Mouse (Mus musculus) neural tube, embryonic 11.5 days (tissue): ENCODE data around the gene Nsmce3. TPM values are rescaled to one million over a fixed set of nuclear protein-coding genes. Genes with fewer than 3 reads are reported as not detected.
A peak's percentile ranks its signal among the peaks of the same experiment; 100 is the strongest.

ENCODE experiments used
- ATAC-seq: fragments of 200-750 bp; cut with Nextera tagmentation; 2 replicates; pipeline ENCODE4 v1.8.0; 2017; ENCODE audit warnings: moderate number of reproducible peaks, mild to moderate bottlenecking, moderate TSS enrichment, moderate library complexity; ENCODE audit not compliant: insufficient read depth, low FRiP score, low TSS enrichment
- DNase-seq: peaks from one replicate; pipeline ENCODE4 v3.0.0-alpha.2; 2015; ENCODE audit warnings: low spot score
- H3K27ac ChIP-seq: fragments of 300-500 bp; sonication (generic); 2 replicates; pipeline ENCODE4 v1.5.1; 2014; ENCODE audit warnings: low read depth, mild to moderate bottlenecking, low read length
- H3K27me3 ChIP-seq: fragments of 300-500 bp; sonication (generic); 2 replicates; pipeline ENCODE4 v1.6.1; 2014; ENCODE audit warnings: mild to moderate bottlenecking, low read length, mixed read lengths; ENCODE audit not compliant: control insufficient read depth, insufficient read depth
- H3K36me3 ChIP-seq: fragments of 300-500 bp; sonication (generic); 2 replicates; pipeline ENCODE4 v1.6.1; 2014; ENCODE audit warnings: mild to moderate bottlenecking, low read length, moderate library complexity, mixed read lengths; ENCODE audit not compliant: control insufficient read depth, insufficient read depth
- H3K4me1 ChIP-seq: fragments of 300-500 bp; sonication (generic); 2 replicates; pipeline ENCODE4 v1.6.1; 2014; ENCODE audit warnings: low read length, mixed read lengths; ENCODE audit not compliant: control insufficient read depth, insufficient read depth
- H3K4me2 ChIP-seq: fragments of 300-500 bp; sonication (generic); 2 replicates; pipeline ENCODE4 v1.6.1; 2014; ENCODE audit warnings: low read depth, mild to moderate bottlenecking, moderate library complexity
- H3K4me3 ChIP-seq: fragments of 300-500 bp; sonication (generic); 2 replicates; pipeline ENCODE4 v1.5.1; 2014; ENCODE audit warnings: low read depth, low read length
- H3K9ac ChIP-seq: fragments of 300-500 bp; sonication (generic); 2 replicates; pipeline ENCODE4 v1.6.1; 2014; ENCODE audit warnings: mild to moderate bottlenecking, low read length
- H3K9me3 ChIP-seq: fragments of 300-500 bp; sonication (generic); 2 replicates; pipeline ENCODE4 v1.6.1; 2016; ENCODE audit warnings: low read length; ENCODE audit not compliant: control insufficient read depth
- WGBS: fragments of 180-500 bp; shearing (Covaris S2); extraction: QIAGEN DNeasy Blood & Tissue Kit; methylation state at CpG from one replicate; pipeline ENCODE4 v1.1.7; 2014; 5-methylcytosine and 5-hydroxymethylcytosine counted together
- polyA plus RNA-seq: library from polyadenylated mRNA; unstranded; fragments of >200 nt; fragmentation: Nextera tagmentation; extraction: Ambion mirVana; gene quantifications from 2 replicates; pipeline ENCODE4 v1.2.1, GENCODE M21; 2014

The Nsmce3 gene
- polyA plus RNA-seq, 1 experiment from 2014 or later, result 13.1 TPM

DNA sequence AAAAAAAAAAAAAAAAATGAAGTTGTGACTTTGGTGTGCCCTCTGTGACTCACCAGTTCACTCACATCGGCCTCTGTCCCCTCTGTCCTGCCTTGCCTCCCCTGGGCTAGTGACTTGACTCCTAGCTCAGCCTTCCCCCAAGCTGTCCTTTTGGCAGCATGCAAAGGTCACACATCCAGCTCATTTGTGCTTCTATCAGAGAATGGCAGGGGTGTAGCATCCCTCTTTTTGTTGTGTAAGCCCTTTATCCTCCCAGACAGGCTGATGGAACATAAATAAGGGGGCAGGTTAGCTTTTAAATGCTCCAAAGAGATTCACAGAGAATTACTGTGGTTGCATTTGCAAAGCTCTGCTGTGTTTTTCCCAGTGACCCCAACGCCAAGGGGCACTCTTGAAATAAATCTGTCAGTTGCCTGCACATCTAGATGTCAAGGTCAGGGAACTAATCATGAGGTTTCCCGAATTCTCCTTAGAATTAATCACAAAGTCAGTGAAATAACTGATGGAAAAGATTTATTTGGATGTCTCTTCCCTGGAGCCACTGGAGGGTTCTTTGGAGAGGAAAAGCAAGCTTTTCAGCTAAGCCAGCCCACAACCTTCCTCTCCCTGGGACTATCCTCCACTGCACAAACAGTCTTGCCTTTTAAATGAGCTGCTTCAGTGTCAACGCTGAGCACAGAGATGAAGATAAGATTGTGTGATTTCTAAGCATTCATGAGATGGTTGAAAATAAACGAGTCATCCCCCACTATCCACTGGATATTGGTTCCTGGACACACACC, 42.4 kb downstream of the Nsmce3 start:
- Histone ChIP-seq H3K4me2 (no peak overlapping the region), H3K27me3 (no peaks in the 10 kb centered on the region), H3K36me3 (no peaks in the 10 kb centered on the region), H3K4me1 (peaks cover 9% of the 10 kb centered on the region), H3K9ac (peak overlapping the region; percentile 8; the same call in 1 of the 2 replicates), H3K9me3 (no peaks in the 10 kb centered on the region), H3K4me3 (no peak overlapping the region), H3K27ac (peak overlapping the region; percentile 27; the same call in 1 of the 2 replicates)
- 24% methylated on average over 5 of the region's 5 CpGs for WGBS
- DNase-seq, result peak; percentile 48
- peak; percentile 58 for ATAC-seq

DNA sequence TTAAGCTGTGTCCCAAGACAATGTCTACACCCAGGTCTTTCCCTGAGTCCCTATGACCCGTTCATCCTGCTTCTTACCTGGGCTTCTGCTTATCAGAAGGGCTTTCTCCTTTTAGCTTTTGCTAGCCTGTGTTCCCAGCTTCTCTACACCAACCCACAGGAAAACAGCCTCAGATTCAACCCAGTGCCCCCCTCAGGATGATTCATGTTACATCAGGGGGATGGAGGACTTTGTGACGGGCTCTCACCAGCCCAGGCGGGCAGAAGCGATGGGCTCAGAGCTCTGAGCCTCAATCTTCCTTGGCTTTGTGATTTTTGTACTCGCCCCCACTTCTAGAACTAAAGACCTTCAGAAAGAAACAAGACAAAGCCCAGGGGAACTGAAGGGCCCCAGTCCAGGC, 51.7 kb downstream of the Nsmce3 start:
- Histone ChIP-seq H3K9ac (no peak overlapping the region), H3K27ac (no peak overlapping the region), H3K36me3 (no peaks in the 10 kb centered on the region), H3K4me1 (no peaks in the 10 kb centered on the region), H3K4me2 (no peak overlapping the region), H3K9me3 (no peaks in the 10 kb centered on the region), H3K4me3 (no peak overlapping the region), H3K27me3 (no peaks in the 10 kb centered on the region)
- DNase-seq, result no peak
- ATAC-seq, result no peak
- 81% methylated on average over 5 of the region's 5 CpGs for WGBS

DNA sequence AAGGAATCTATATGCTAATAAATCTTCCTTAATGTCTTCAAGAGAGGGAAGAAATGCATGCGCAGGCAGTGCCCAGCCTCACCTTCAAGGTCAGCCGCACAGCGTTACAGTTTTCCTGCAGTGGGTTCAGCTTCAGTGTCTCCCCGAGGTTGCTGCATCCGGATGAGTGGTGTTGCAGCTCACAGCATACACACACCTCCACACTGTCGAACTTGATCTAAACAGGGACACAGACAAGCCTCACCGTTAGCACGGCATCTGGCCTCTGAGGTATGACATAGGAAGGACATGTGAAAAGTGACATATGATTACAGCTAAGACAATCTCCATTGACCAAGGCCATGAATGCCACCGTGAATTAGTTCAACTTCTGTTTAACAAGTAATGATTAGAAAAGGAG, 53.1 kb downstream of the Nsmce3 start:
- DNase-seq (no peak), ATAC-seq (no peak)
- H3K4me2 ChIP-seq, result no peak overlapping the region
- 75% methylated on average over 9 of the region's 9 CpGs for WGBS
- H3K4me3 ChIP-seq, result no peak overlapping the region
- no peaks in the 10 kb centered on the region for H3K27me3 ChIP-seq
- no peak overlapping the region for H3K27ac ChIP-seq
- H3K36me3 ChIP-seq, result no peaks in the 10 kb centered on the region
- H3K9me3 ChIP-seq, result no peaks in the 10 kb centered on the region
- H3K4me1 ChIP-seq, result no peaks in the 10 kb centered on the region
- H3K9ac ChIP-seq, result no peak overlapping the region
